Mouse (Mus musculus): ENCODE measurements around the gene Grik3.

DNA sequence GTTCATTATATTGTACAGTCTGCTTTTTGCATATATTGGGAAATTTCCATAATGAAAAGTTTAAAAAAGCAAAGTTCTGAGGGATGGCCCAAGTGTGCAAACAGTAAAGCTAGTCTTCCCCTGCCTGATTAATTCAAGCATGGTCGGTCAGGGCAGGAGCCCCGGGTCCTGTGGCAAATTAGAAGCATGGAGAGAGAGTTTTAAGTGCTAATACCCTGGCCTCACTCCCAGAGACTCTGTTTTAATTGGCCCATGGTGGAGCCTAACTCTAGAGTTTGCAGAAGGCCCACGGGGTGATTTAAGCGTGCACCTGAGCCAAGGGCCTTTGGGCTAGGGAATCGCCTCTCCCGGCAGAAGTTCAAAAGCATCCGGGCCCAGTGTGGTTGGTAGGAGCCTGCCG, 215.2 kb downstream of the Grik3 start:
- TF ChIP-seq CTCF (IDR thresholded peaks at IDR 0.05; ENCODE audit: low read depth): no peak
- no peak for TF ChIP-seq EP300 (IDR thresholded peaks at IDR 0.05; ENCODE audit: low read depth)
